Mouse (Mus musculus): Measurements from ENCODE around the gene Rcan3.

- no peak for TF ChIP-seq CTCF (IDR thresholded peaks at IDR 0.05; ENCODE audit: extremely low read depth, insufficient read depth, low read length)
- no peak for TF ChIP-seq POLR2A (IDR thresholded peaks at IDR 0.05; ENCODE audit: extremely low read depth, insufficient read depth, low read length)
Measured at GRCm38 (mm10) chr4:135433443-135434394, at the start of gene Rcan3.

Data from cortical plate, adult 2 months (tissue).